Mouse (Mus musculus) thymus, adult 18-20 months (tissue): ENCODE results near the gene Foxred2.

Experiments used
- DNase-seq, 2 experiments: peaks; one replicate each; pipeline ENCODE4 v3.0.0; 2022; ENCODE audit warnings: mixed read lengths in 2 of 2

Gene Foxred2

GRCm38 (mm10) chr15:77914507-77914906 lies 42.0 kb downstream of the Foxred2 start:
- DNase-seq = no peak

- DNase-seq = no peak
These were observed 43.5 kb downstream of the Foxred2 start for GRCm38 (mm10) chr15:77913054-77913453.

GRCm38 (mm10) chr15:77912585-77912984 lies 43.9 kb downstream of the Foxred2 start:
- DNase-seq = no peak

GRCm38 (mm10) chr15:77912048-77912447 lies 44.5 kb downstream of the Foxred2 start:
- DNase-seq = no peak

- no peak for DNase-seq
These were observed 45.5 kb downstream of the Foxred2 start for GRCm38 (mm10) chr15:77911065-77911464.

GRCm38 (mm10) chr15:77907646-77908518 lies 48.6 kb downstream of the Foxred2 start:
- DNase-seq = no peak

GRCm38 (mm10) chr15:77906545-77906944 lies 50.0 kb downstream of the Foxred2 start:
- DNase-seq = no peak

GRCm38 (mm10) chr15:77906081-77906480 lies 50.4 kb downstream of the Foxred2 start:
- no peak for DNase-seq

- peak; percentile 59 to 68 for DNase-seq
These were observed 51.1 kb downstream of the Foxred2 start for GRCm38 (mm10) chr15:77905275-77905970.

- peak in 1 of 2 experiments; percentile 34 for DNase-seq
These were observed 52.1 kb downstream of the Foxred2 start for GRCm38 (mm10) chr15:77904363-77904892.

GRCm38 (mm10) chr15:77903176-77903575 lies 53.3 kb downstream of the Foxred2 start:
- no peak for DNase-seq

GRCm38 (mm10) chr15:77894926-77895325 lies 61.6 kb downstream of the Foxred2 start:
- DNase-seq = no peak

GRCm38 (mm10) chr15:77893292-77893691 lies 63.2 kb downstream of the Foxred2 start:
- DNase-seq = no peak

- DNase-seq = no peak
These were observed 64.1 kb downstream of the Foxred2 start for GRCm38 (mm10) chr15:77892420-77892819.

- DNase-seq = no peak
These were observed 64.8 kb downstream of the Foxred2 start for GRCm38 (mm10) chr15:77891766-77892165.
